Mouse (Mus musculus) midbrain, embryonic 16.5 days (tissue): ENCODE measurements at regions not wholly inside any gene's neighbourhood (a gene's known extent, or its start where the extent isn't known, plus 50 kb on each side); places are given as distances from the start of the nearest gene placed in this dataset.

ENCODE experiments used
- ATAC-seq: fragments of 200-750 bp; cut with Nextera tagmentation; 2 replicates; pipeline ENCODE4 v1.8.0; 2017; ENCODE audit warnings: moderate TSS enrichment
- H3K27ac ChIP-seq: fragments of 300-500 bp; sonication (generic); 2 replicates; pipeline ENCODE4 v1.5.1; 2014; ENCODE audit warnings: mild to moderate bottlenecking, low read length, mixed read lengths
- H3K27me3 ChIP-seq: fragments of 300-500 bp; sonication (generic); 2 replicates; pipeline ENCODE4 v1.6.1; 2014; ENCODE audit warnings: low read depth, low read length, mixed read lengths; ENCODE audit not compliant: control insufficient read depth, insufficient read depth
- H3K36me3 ChIP-seq: fragments of 300-500 bp; sonication (generic); 2 replicates; pipeline ENCODE4 v1.6.1; 2014; ENCODE audit warnings: mild to moderate bottlenecking, low read length, moderate library complexity, mixed read lengths; ENCODE audit not compliant: control insufficient read depth, insufficient read depth
- H3K4me1 ChIP-seq: fragments of 300-500 bp; sonication (generic); 2 replicates; pipeline ENCODE4 v1.6.1; 2014; ENCODE audit warnings: mild to moderate bottlenecking, low read length, mixed read lengths; ENCODE audit not compliant: control insufficient read depth, insufficient read depth
- H3K4me2 ChIP-seq: fragments of 300-500 bp; sonication (generic); 2 replicates; pipeline ENCODE4 v1.6.1; 2014; ENCODE audit warnings: mild to moderate bottlenecking, low read length, mixed read lengths
- H3K4me3 ChIP-seq: fragments of 300-500 bp; sonication (generic); 2 replicates; pipeline ENCODE4 v1.5.1; 2014; ENCODE audit warnings: low read depth, mild to moderate bottlenecking, low read length, moderate library complexity, mixed read lengths
- H3K9ac ChIP-seq: fragments of 300-500 bp; sonication (generic); 2 replicates; pipeline ENCODE4 v1.6.1; 2014; ENCODE audit warnings: low read depth, low read length, mixed read lengths
- H3K9me3 ChIP-seq: fragments of 300-500 bp; sonication (generic); replicated peaks from 2 replicates; pipeline ENCODE4 v1.6.1; 2014; ENCODE audit warnings: mild to moderate bottlenecking, low read length, mixed read lengths; ENCODE audit not compliant: control insufficient read depth, poor library complexity, severe bottlenecking
- WGBS: fragments of 180-500 bp; shearing (Covaris S2); extraction: QIAGEN DNeasy Blood & Tissue Kit; methylation state at CpG from one replicate; pipeline ENCODE4 v1.1.7; 2014; 5-methylcytosine and 5-hydroxymethylcytosine counted together

DNA sequence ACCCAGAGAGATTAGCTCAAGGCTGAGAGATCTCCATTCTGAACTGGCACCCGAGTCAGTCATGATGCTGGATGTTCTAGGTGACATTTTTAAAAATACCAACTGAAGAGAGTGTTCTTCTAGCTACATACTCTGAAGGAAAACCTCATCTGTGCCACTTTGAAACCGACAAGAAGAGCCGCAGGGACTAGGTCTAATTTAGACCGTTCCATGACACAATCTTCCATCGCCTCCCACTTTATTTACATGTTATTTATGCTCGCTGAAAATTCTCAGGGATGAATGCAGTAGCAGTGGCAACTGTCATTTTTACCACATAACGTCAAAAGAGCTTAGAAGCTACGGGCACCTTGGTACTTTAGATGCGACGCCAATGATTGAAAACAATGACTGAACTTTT, 514.1 kb upstream of the Gm10131 start:
- Histone ChIP-seq H3K9me3 (no peaks in the 10 kb centered on the region), H3K36me3 (no peaks in the 10 kb centered on the region), H3K4me2 (no peak overlapping the region), H3K4me1 (0 out of 2 replicates have a peak, but pooled peaks cover 2% of the 10 kb centered on the region), H3K9ac (no peak overlapping the region), H3K27ac (no peak overlapping the region), H3K27me3 (no peaks in the 10 kb centered on the region), H3K4me3 (no peak overlapping the region)
- WGBS, result 91% methylated on average over 10 of the region's 10 CpGs
- ATAC-seq, result no peak

DNA sequence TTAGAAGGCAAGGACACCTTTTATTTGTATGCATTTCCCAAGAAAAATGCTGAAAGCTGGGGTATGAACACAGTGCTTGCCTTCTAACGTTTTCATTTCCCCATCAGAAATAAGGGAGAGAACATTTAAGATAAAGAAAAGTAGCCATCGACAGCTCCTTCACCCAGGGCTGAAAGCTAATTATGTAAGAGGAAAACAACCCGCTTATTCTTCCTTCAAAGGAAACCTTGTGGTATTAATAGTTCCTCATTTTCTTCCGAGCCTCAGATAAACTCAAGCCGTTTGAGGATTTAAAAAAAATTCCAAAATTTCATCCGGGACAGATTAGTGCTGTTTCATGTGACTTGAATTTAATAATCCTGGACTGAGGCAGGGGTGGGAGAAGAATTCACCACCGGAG, 512.2 kb upstream of the Gm10131 start:
- WGBS, result 54% methylated on average over 7 of the region's 7 CpGs
- no peak overlapping the region for H3K27ac ChIP-seq

GRCm38 (mm10) chr8:34622177-34623114, 510.9 kb upstream of the Gm10131 start:
- Histone ChIP-seq H3K27me3 (no peaks in the 10 kb centered on the region), H3K9me3 (no peaks in the 10 kb centered on the region), H3K27ac (no peak overlapping the region), H3K4me1 (0 out of 2 replicates have a peak, but pooled peaks cover 2% of the 10 kb centered on the region), H3K9ac (no peak overlapping the region), H3K4me2 (no peak overlapping the region), H3K36me3 (no peaks in the 10 kb centered on the region), H3K4me3 (no peak overlapping the region)
- WGBS, result 79% methylated on average over 25 of the region's 25 CpGs
- no peak for ATAC-seq

More for the DNA sequence above, 512.2 kb upstream of the Gm10131 start:
- 0 out of 2 replicates have a peak, but pooled peaks cover 2% of the 10 kb centered on the region for H3K4me1 ChIP-seq
- H3K27me3 ChIP-seq, result no peaks in the 10 kb centered on the region
- no peaks in the 10 kb centered on the region for H3K36me3 ChIP-seq
- no peak for ATAC-seq
- H3K4me3 ChIP-seq, result no peak overlapping the region
- no peak overlapping the region for H3K9ac ChIP-seq
- no peak overlapping the region for H3K4me2 ChIP-seq
- no peaks in the 10 kb centered on the region for H3K9me3 ChIP-seq

GRCm38 (mm10) chr8:34618046-34618445, 506.5 kb upstream of the Gm10131 start:
- Histone ChIP-seq H3K9ac (no peak overlapping the region), H3K4me1 (0 out of 2 replicates have a peak, but pooled peaks cover 2% of the 10 kb centered on the region), H3K27ac (no peak overlapping the region), H3K4me2 (no peak overlapping the region), H3K9me3 (no peaks in the 10 kb centered on the region), H3K4me3 (no peak overlapping the region), H3K27me3 (no peaks in the 10 kb centered on the region), H3K36me3 (no peaks in the 10 kb centered on the region)
- 30% methylated on average over 4 of the region's 5 CpGs for WGBS
- no peak for ATAC-seq

DNA sequence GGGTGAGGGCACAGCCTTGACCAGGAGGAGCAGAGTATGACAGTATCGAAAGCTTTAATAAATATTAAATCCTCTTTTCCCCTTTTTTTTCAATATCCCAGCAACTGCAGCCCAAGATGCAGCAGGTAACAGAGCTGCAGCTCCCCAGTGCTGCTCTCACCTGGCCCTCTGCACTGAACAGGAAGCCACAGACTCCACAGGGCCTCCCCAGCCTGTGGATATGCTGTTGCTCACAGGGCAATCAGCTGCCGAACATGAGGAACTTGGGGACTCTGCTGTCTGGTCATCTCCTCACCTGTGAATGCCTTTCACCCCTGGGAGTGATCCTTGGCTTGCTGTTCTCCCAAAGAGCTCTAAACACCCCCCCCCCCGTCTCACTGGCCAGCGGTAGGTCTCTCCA, 503.4 kb upstream of the Gm10131 start:
- Histone ChIP-seq H3K9ac (no peak overlapping the region), H3K27me3 (no peaks in the 10 kb centered on the region), H3K4me1 (0 out of 2 replicates have a peak, but pooled peaks cover 2% of the 10 kb centered on the region), H3K9me3 (no peaks in the 10 kb centered on the region), H3K4me2 (no peak overlapping the region), H3K4me3 (no peak overlapping the region), H3K27ac (no peak overlapping the region), H3K36me3 (no peaks in the 10 kb centered on the region)
- 79% methylated on average over 4 of the region's 4 CpGs for WGBS
- ATAC-seq, result no peak

DNA sequence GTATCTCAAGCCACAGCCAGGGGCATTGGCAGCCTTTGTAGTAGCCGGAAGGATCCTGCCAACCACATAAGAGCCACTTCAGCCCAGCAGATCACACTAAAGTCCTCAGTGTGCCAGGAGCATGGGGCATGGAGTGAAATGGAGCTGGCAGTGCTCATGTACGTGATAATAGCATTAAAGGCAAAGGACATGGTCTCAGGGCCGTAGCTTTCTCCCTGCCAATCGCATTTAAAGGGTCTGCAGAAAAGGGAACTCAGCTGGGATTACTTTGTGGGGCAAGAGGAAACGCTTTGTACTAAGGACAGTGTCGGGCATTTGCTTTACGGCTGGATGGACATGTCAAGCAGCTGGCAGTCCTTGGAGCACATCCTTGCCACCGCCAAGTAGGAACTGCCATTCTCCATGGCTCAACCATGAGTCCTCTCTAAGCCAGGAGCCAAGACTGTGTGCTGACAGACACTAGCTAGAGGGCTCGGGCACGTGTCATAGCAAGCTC, 502.5 kb upstream of the Gm10131 start:
- ATAC-seq, result peak; percentile 85
- Histone ChIP-seq H3K27me3 (no peaks in the 10 kb centered on the region), H3K4me2 (no peak overlapping the region), H3K4me3 (no peak overlapping the region), H3K9ac (no peak overlapping the region), H3K27ac (no peak overlapping the region), H3K4me1 (0 out of 2 replicates have a peak, but pooled peaks cover 2% of the 10 kb centered on the region), H3K36me3 (no peaks in the 10 kb centered on the region), H3K9me3 (no peaks in the 10 kb centered on the region)
- 55% methylated on average over 10 of the region's 10 CpGs for WGBS

DNA sequence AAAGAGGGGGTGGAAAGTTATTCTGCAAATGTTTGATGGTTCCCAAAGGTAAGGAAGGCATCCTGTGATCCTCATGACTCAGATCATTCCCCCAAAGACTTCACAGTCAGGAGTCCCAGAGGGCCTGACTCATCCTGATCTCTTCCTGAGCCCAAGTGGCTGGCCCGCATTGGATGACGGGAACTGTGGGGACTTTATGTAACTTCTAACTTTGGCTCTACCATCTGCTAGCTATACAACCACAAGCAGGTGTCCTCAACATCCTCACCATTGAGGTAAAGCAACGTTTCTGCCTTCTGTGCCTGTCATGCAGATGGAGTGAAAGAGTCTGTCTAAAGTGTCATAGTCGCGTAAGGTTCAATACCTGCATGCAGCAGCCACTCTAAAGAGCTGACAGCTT, 501.6 kb upstream of the Gm10131 start:
- Histone ChIP-seq H3K4me2 (no peak overlapping the region), H3K9ac (no peak overlapping the region), H3K27me3 (no peaks in the 10 kb centered on the region), H3K4me1 (0 out of 2 replicates have a peak, but pooled peaks cover 2% of the 10 kb centered on the region), H3K9me3 (no peaks in the 10 kb centered on the region), H3K27ac (no peak overlapping the region), H3K4me3 (no peak overlapping the region), H3K36me3 (no peaks in the 10 kb centered on the region)
- 85% methylated on average over 5 of the region's 5 CpGs for WGBS
- no peak for ATAC-seq

DNA sequence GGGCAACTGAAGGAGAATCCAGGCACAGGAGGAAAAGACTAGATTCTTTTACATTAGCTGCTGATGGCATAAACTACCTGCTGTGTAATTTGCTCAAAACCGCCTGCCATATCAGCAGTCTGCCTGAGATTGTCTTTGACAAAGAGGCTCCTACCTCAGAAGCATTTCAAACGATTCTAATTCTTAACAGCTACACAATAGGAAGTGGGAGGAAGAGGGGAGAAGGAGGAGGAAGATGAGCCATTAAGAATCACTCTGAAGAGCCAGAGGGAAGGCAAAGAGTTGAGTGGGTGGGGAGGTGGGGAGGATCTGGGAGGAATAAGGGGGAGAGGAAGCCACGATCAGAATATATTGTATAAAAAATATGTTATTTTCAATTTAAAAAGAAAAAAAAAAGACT, 500.9 kb upstream of the Gm10131 start:
- H3K9me3 ChIP-seq, result no peaks in the 10 kb centered on the region
- H3K27ac ChIP-seq, result no peak overlapping the region
- H3K4me2 ChIP-seq, result no peak overlapping the region
- no peaks in the 10 kb centered on the region for H3K27me3 ChIP-seq
- H3K36me3 ChIP-seq, result no peaks in the 10 kb centered on the region
- 56% methylated on average over 3 of the region's 3 CpGs for WGBS
- H3K4me3 ChIP-seq, result no peak overlapping the region
- H3K9ac ChIP-seq, result no peak overlapping the region
- no peak for ATAC-seq
- 0 out of 2 replicates have a peak, but pooled peaks cover 2% of the 10 kb centered on the region for H3K4me1 ChIP-seq

DNA sequence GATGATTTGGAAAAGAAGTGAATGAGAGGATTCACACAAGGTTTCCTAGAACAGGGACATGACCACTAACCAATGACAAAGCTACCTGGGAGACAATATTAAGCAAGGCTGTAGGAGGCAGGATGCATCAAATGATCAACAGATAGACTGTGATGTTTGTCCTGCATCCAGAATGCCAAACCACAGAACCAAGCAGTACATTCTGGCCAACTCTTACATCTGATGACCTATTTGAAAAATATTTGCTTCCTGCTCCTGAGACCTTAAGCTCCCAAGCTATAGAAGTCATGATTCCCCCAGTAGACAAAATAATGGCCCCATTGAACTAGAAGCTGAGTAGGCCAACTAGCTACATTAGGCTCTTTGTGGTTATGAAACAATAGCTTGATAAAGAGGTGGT, 498.6 kb upstream of the Gm10131 start:
- Histone ChIP-seq H3K4me1 (0 out of 2 replicates have a peak, but pooled peaks cover 2% of the 10 kb centered on the region), H3K27me3 (no peaks in the 10 kb centered on the region), H3K36me3 (no peaks in the 10 kb centered on the region), H3K9me3 (no peaks in the 10 kb centered on the region), H3K4me2 (no peak overlapping the region), H3K27ac (no peak overlapping the region), H3K4me3 (no peak overlapping the region), H3K9ac (no peak overlapping the region)
- no peak for ATAC-seq
